Mouse (Mus musculus) myocyte (in vitro differentiated cells): ENCODE measurements around the gene Psmd12. TPM values are rescaled to one million over a fixed set of nuclear protein-coding genes. Genes with fewer than 3 reads are reported as not detected.

Source experiments
- H3K27me3 ChIP-seq: one replicate; pipeline ENCODE4 v1.6.1; 2011; ENCODE audit not compliant: control insufficient read depth, insufficient read depth, insufficient read length
- H3K36me3 ChIP-seq: one replicate; pipeline ENCODE4 v1.6.1; 2011; ENCODE audit not compliant: control insufficient read depth, insufficient read depth
- H3K4me2 ChIP-seq: one replicate; pipeline ENCODE4 v1.6.1; 2011; ENCODE audit warnings: low read depth, control low read depth
- H3K4me3 ChIP-seq: one replicate; pipeline ENCODE4 v1.5.1; 2011; ENCODE audit warnings: mild to moderate bottlenecking, control low read depth, moderate library complexity
- H3K79me2 ChIP-seq: one replicate; pipeline ENCODE4 v1.6.1; 2011; ENCODE audit not compliant: control insufficient read depth, insufficient read depth
- H3ac ChIP-seq: one replicate; pipeline ENCODE4 v1.6.1; 2011; ENCODE audit not compliant: control insufficient read depth, insufficient read length
- CEBPB ChIP-seq: IDR thresholded peaks from 2 replicates; pipeline ENCODE4 v1.6.1; 2011; ENCODE audit warnings: mild to moderate bottlenecking, moderate library complexity; ENCODE audit not compliant: poor library complexity, insufficient read depth, severe bottlenecking
- E2F4 ChIP-seq: IDR thresholded peaks from one replicate; pipeline ENCODE4 v1.6.1; 2011; ENCODE audit warnings: mild to moderate bottlenecking, control low read depth, moderate library complexity; ENCODE audit not compliant: insufficient read depth
- MAX ChIP-seq: IDR thresholded peaks from one replicate; pipeline ENCODE4 v1.6.1; 2011; ENCODE audit warnings: low read depth, mild to moderate bottlenecking, control low read depth
- MYOD1 ChIP-seq, 3 experiments: IDR thresholded peaks; one replicate each; pipeline ENCODE4 v1.6.1; 2011; ENCODE audit warnings: control low read depth in 2 of 3, low read depth in 2 of 3, mild to moderate bottlenecking in 2 of 3, moderate library complexity in 1 of 3; ENCODE audit not compliant: insufficient read length in 2 of 3, control insufficient read depth in 1 of 3
- MYOG ChIP-seq, 3 experiments: IDR thresholded peaks; one replicate each; pipeline ENCODE4 v1.6.1; 2011; ENCODE audit warnings: control low read depth in 2 of 3, low read depth in 2 of 3, mild to moderate bottlenecking in 2 of 3; ENCODE audit not compliant: insufficient read length in 2 of 3, control insufficient read depth in 1 of 3, insufficient read depth in 1 of 3
- POLR2A ChIP-seq: IDR thresholded peaks from one replicate; pipeline ENCODE4 v1.6.1; 2011; ENCODE audit warnings: low read depth, mild to moderate bottlenecking, control low read depth, moderate library complexity; ENCODE audit not compliant: insufficient read length
- POLR2AphosphoS2 ChIP-seq: IDR thresholded peaks from one replicate; pipeline ENCODE4 v1.6.1; 2011; ENCODE audit warnings: low read depth, control low read depth; ENCODE audit not compliant: insufficient read length
- REST ChIP-seq: IDR thresholded peaks from one replicate; pipeline ENCODE4 v1.6.1; 2011; ENCODE audit warnings: mild to moderate bottlenecking, control low read depth, moderate library complexity; ENCODE audit not compliant: insufficient read depth, insufficient read length
- SRF ChIP-seq: IDR thresholded peaks from one replicate; pipeline ENCODE4 v1.6.1; 2011; ENCODE audit warnings: low read depth; ENCODE audit not compliant: control insufficient read depth, insufficient read length
- TCF12 ChIP-seq: IDR thresholded peaks from one replicate; pipeline ENCODE4 v1.6.1; 2011; ENCODE audit warnings: mild to moderate bottlenecking, control low read depth; ENCODE audit not compliant: poor library complexity, insufficient read depth, severe bottlenecking
- TCF3 ChIP-seq: IDR thresholded peaks from one replicate; pipeline ENCODE4 v1.6.1; 2011; ENCODE audit warnings: low read depth, control low read depth; ENCODE audit not compliant: insufficient read length
- USF1 ChIP-seq: IDR thresholded peaks from one replicate; pipeline ENCODE4 v1.6.1; 2011; ENCODE audit warnings: low read depth, mild to moderate bottlenecking, control low read depth, moderate library complexity
- polyA plus RNA-seq: library from polyadenylated mRNA; unstranded; fragments of >200 nt; fragmentation: generic; extraction: Trizol; gene quantifications from one replicate; pipeline ENCODE4 v1.2.1, GENCODE M21; 2012; ENCODE audit warnings: missing spikeins

Gene Psmd12
- polyA plus RNA-seq, 1 experiment = 66.3 TPM

DNA sequence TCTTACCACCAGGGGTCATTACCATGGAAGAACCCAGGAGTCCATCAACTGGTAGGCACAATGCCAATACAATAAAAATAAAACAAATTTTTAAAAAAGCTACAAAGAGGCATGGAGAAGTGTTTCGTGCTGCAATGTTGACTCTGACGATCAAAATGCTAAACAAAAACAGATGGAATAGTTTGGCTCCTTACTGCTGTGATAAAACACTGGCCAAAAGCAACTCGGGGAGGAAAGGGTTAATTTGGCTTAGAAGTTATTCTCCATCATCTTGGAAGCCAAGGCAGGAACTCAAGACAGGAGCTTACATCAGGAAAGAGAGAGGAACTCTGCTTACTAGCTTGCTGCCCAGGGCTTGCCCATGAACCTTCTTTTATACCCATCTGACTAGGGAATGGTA is 41.1 kb upstream of the Psmd12 start:
- no peaks in the 10 kb centered on the region for H3K36me3 ChIP-seq
- no peak overlapping the region for H3K4me2 ChIP-seq
- no peaks in the 10 kb centered on the region for H3K79me2 ChIP-seq
- H3K4me3 ChIP-seq = no peak overlapping the region
- H3K27me3 ChIP-seq = no peaks in the 10 kb centered on the region
- no peak for TF ChIP-seq POLR2A
- no peak for TF ChIP-seq TCF12
- no peak for TF ChIP-seq POLR2AphosphoS2
- no peak for TF ChIP-seq REST
- TF ChIP-seq USF1 = no peak
- TF ChIP-seq SRF = no peak
- TF ChIP-seq TCF3 = no peak
- no peak for TF ChIP-seq MAX
- TF ChIP-seq E2F4 = no peak
- no peak for TF ChIP-seq MYOG (IDR thresholded peaks at IDR 0.05; ENCODE audit: control insufficient read depth in 1 of 3, insufficient read depth in 1 of 3, insufficient read length in 2 of 3, low read depth in 2 of 3)
- no peak overlapping the region for H3ac ChIP-seq

DNA sequence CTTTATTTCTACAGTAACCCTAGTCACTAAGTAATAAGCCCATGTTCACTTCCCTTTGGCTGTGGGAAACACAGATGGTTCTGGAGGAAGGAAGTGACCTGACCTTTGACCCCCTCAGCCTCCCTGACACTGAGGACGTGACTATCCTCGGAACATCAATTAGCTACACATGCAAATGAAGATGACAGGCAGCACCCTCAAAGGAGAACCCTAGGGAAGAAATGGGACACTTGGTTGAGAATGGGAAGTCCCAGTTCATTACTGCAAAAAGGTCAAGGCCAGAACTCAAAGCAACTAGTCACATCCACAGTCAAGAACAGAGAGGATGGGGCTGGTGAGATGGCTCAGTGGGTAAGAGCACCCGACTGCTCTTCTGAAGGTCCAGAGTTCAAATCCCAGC is 38.2 kb upstream of the Psmd12 start:
- Histone ChIP-seq H3ac (no peak overlapping the region), H3K27me3 (no peaks in the 10 kb centered on the region), H3K4me2 (no peak overlapping the region), H3K79me2 (no peaks in the 10 kb centered on the region), H3K4me3 (no peak overlapping the region), H3K36me3 (no peaks in the 10 kb centered on the region)
- TF ChIP-seq MYOD1 (IDR thresholded peaks at IDR 0.05; ENCODE audit: control insufficient read depth in 1 of 3, insufficient read length in 2 of 3, low read depth in 2 of 3) (no peak), MAX (no peak), REST (no peak)

DNA sequence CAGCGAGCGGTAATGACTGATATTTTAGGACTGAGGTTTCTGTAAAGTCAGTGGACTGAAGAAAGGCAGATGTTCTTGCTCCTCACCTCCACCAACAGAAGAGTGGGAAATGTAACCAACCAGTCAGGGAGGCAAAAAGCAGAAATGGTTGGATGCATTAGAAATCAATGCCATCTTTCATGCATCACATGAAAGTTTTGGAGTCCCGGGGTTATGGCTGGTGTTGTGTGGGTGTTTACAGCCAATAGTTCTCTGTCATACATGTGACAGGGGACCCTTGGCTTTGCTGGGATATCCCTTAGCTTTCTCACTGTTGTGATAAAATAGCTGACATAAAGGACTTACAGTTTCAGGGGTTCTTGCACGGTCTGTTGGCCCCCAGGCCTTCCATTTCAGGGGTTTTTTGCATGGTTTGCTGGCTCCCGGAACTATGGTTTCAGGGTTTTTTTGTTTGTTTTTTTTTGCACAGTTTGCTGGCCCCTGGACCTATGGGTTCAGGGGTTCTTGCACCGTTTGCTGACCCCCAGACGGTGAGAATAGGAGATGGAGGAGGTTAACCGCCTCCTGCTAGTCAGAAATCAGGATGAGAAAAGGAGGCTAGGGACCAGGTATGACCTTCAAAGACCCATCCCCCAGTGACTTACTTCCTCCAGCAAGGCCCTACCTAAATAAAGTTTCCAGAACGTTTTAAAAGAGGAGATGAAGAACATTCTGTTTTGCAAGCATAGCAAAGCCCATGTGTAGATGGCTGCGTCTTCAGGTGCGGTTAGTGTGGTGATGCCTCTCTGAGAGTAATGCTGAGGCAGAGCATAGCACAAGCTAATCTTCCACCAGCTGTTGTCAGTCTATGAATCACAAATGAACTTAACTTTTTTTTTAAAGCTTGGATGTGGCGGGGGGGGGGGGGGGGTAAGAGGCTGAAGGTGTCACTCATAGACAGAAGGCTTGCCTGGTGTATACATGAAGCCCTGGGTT is 35.9 kb upstream of the Psmd12 start:
- no peak overlapping the region for H3ac ChIP-seq
- H3K79me2 ChIP-seq = no peaks in the 10 kb centered on the region
- H3K4me3 ChIP-seq = no peak overlapping the region
- H3K4me2 ChIP-seq = no peak overlapping the region
- H3K27me3 ChIP-seq = no peaks in the 10 kb centered on the region
- no peaks in the 10 kb centered on the region for H3K36me3 ChIP-seq
- TF ChIP-seq POLR2A = no peak
- TF ChIP-seq MYOD1 (IDR thresholded peaks at IDR 0.05; ENCODE audit: control insufficient read depth in 1 of 3, insufficient read length in 2 of 3, low read depth in 2 of 3) = peak in 1 of 3 experiments; percentile 8

DNA sequence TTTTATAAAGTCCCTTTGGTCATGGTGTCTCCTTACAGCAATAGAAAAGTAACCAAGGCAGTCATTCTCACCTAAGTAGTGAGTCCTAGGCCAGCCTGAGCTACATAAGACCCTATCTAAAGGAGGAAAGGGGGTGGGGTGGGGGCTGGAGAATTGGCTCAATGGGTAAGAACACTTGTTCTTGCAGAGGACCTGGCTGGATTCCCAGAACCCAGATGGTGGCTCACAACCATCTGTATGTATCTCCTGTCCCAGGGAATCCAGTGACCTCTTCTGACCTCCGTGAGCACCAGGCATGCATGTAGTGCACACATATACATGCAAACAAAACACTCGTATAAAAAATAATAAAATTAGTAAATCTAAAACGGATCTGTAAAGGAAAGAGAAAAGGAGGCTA is 33.6 kb upstream of the Psmd12 start:
- Histone ChIP-seq H3K27me3 (no peaks in the 10 kb centered on the region), H3K36me3 (no peaks in the 10 kb centered on the region)
- TF ChIP-seq SRF (no peak), CEBPB (no peak), E2F4 (no peak), REST (no peak), TCF12 (no peak), TCF3 (no peak), USF1 (no peak), POLR2AphosphoS2 (no peak), MYOG (IDR thresholded peaks at IDR 0.05; ENCODE audit: control insufficient read depth in 1 of 3, insufficient read depth in 1 of 3, insufficient read length in 2 of 3, low read depth in 2 of 3) (no peak), MYOD1 (IDR thresholded peaks at IDR 0.05; ENCODE audit: control insufficient read depth in 1 of 3, insufficient read length in 2 of 3, low read depth in 2 of 3) (no peak), POLR2A (no peak), MAX (no peak)

DNA sequence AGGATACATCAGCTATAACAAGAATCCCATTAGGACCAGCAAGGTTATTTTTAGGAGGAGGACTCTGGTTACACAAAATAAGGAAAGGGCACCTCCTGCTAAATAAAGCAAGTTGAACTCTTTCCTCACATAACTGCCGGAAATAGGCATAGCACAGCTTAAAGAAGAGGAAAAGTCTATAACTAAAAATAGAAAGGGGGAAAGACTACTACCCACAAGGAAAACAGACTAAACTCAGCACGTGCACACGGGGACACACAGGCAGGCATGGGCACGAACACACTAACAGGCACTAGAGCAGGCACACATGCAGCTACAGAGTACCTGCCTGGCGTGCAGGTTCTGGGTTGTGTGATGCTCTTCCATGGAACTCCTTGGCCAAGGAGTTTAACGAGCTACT is 32.6 kb upstream of the Psmd12 start:
- peak overlapping the region; percentile 24 for H3K4me2 ChIP-seq
- TF ChIP-seq POLR2A (no peak), MYOG (IDR thresholded peaks at IDR 0.05; ENCODE audit: control insufficient read depth in 1 of 3, insufficient read depth in 1 of 3, insufficient read length in 2 of 3, low read depth in 2 of 3) (no peak), E2F4 (no peak), POLR2AphosphoS2 (no peak), SRF (no peak), CEBPB (no peak), TCF12 (no peak), MAX (no peak), REST (no peak), MYOD1 (IDR thresholded peaks at IDR 0.05; ENCODE audit: control insufficient read depth in 1 of 3, insufficient read length in 2 of 3, low read depth in 2 of 3) (no peak), TCF3 (no peak), USF1 (no peak)

More for the DNA sequence above, 33.6 kb upstream of the Psmd12 start:
- Histone ChIP-seq H3ac (no peak overlapping the region), H3K4me3 (no peak overlapping the region), H3K4me2 (no peak overlapping the region), H3K79me2 (no peaks in the 10 kb centered on the region)

More for the DNA sequence above, 32.6 kb upstream of the Psmd12 start:
- no peak overlapping the region for H3K4me3 ChIP-seq
- no peak overlapping the region for H3ac ChIP-seq
- no peaks in the 10 kb centered on the region for H3K36me3 ChIP-seq
- H3K79me2 ChIP-seq = no peaks in the 10 kb centered on the region
- H3K27me3 ChIP-seq = no peaks in the 10 kb centered on the region
